Mouse (Mus musculus) neutrophil, adult 5-6 weeks (primary cell): ENCODE measurements around the gene Shank2. TPM values are rescaled to one million over a fixed set of nuclear protein-coding genes. Genes with fewer than 3 reads are reported as not detected.

Experiments
- ATAC-seq: fragments of 151-379, 151-347 bp; 2 replicates; pipeline ENCODE4 v1.8.0; 2017; ENCODE audit warnings: mild to moderate bottlenecking, moderate TSS enrichment; ENCODE audit not compliant: insufficient number of reproducible peaks, poor library complexity, low FRiP score, severe bottlenecking; ENCODE audit errors: extremely low read depth
- total RNA-seq: library from RNA; stranded (forward); fragments of 200-1000 nt; gene quantifications from 2 replicates; pipeline ENCODE4 v1.2.3, GENCODE M21; 2017

Shank2 gene
- total RNA-seq, 1 experiment from 2014 or later, result not detected

- ATAC-seq, result no peak
Observed at GRCm38 (mm10) chr7:144143941-144144340, 142.2 kb downstream of the Shank2 start.

DNA sequence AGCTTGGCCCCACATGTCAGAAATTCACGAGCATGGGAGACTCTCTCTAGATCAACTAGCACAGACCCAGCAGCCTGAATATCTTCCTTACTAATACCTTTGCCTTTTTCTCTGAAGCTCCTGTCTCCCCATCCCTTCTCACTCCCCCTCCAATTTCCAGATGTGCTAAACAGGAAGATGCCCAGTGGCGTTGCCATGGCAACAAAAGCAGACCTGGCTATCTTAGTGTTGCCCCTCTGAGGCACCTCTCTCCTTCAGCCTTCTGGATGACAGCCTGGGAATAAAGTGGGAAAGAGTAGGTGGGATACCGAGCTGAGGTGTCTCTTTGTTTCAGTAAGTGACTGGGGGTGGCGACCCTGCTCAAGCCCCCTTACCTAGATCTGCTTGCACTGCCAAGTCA lies 146.4 kb downstream of the Shank2 start:
- ATAC-seq, result no peak

DNA sequence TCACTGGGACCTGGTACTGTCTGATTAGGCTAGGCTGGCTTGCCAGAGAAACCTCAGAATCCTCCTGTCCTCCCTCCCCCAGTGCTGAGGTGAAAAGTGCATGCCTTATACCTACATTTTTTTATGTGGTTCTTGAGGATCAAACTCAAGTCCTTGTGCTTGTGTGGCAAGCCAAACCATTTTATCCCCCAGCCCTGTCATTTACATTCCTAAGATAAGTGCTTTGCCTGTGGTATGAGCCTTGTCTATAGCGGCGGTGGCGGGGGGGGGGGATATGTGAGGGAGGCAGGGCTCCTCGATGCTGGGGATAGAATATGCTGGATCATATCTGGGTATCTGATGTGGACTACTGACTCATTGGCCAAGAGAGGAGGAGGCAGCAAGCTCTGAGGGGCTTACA lies 151.4 kb downstream of the Shank2 start:
- ATAC-seq, result no peak

- no peak for ATAC-seq
Observed at GRCm38 (mm10) chr7:144153682-144154081, 152.0 kb downstream of the Shank2 start.

GRCm38 (mm10) chr7:144157936-144158335 lies 156.2 kb downstream of the Shank2 start:
- ATAC-seq, result no peak

DNA sequence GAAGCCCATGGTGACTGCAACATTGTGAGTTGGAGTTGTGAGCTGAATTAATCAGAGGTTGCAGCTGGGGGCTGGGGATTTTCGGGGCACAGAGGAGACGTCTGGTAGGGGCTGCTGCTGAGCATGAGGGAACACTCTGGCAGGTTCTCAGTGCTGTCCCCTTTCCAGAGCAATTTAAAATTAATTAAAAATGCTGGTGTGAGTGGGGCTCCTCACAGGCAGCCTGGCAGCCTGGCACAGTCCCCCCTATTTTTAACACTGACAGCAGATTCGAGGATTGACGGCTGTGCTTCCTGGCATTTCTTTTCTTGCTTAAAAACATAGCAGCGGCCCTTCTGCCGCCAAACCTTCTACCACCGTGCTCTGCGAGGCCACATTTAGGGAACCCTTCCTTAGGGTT lies 157.8 kb downstream of the Shank2 start:
- ATAC-seq, result no peak

DNA sequence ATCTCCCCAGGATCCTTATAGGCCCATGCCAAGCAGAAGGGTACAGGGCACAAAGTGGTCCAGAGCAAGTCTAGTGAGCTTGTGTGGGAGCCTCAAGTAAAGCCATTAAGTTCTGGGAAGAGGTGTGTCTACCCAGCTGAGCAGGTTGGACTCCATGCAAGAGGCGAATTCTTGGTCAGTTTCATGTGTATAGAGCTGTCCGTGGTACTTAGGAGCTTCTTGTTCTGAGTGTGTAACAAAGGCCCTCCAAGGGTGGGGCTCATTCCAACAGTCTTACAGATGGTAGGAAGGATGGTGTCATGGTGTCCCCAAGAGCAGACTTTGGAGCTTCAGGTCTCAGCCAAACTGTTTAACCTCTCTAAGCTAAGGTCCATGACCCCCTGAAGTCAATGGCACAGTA lies 158.3 kb downstream of the Shank2 start:
- no peak for ATAC-seq

- ATAC-seq, result no peak
Observed at GRCm38 (mm10) chr7:144160646-144161249, 159.0 kb downstream of the Shank2 start.

- no peak for ATAC-seq
Observed at GRCm38 (mm10) chr7:144170272-144170671, 168.5 kb downstream of the Shank2 start.

DNA sequence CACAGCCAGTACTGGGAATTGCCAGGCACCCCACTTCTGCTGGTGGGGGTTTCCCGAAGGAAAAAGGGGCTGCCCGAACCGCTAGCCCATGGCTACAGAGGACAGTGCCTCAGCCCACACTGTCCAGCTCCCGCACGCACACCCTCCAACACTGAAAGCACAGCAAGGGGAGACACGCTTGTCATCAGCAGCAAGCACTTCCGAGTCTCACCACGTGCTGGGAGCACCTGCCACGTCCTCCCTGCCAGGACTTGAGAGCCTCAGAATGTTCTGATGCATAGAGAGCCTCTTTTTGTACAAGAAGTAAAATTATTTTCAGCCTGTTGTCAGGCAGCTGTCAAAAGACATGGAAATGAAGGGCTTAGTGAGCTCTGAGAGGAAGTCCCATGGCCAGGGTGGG lies 169.0 kb downstream of the Shank2 start:
- no peak for ATAC-seq

DNA sequence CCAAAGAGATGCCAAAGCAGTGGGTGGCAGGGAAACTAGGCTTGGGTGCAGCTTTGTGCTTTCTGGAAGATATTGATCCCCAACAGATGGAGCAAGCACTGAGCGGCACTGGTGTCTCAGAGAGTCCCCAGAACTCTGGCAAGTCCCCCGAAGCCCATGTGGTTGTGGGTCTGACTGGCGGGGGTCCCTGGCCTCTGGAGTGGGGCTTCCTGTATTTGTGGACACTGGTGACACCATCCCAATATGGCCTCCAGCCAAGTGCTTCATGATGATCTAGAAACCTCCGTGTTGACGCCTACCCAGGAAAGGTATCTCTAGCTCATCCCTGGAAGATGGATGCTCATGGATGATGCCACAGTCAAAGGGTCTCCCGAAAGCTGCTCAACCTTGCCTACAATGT lies 172.1 kb downstream of the Shank2 start:
- ATAC-seq, result no peak

DNA sequence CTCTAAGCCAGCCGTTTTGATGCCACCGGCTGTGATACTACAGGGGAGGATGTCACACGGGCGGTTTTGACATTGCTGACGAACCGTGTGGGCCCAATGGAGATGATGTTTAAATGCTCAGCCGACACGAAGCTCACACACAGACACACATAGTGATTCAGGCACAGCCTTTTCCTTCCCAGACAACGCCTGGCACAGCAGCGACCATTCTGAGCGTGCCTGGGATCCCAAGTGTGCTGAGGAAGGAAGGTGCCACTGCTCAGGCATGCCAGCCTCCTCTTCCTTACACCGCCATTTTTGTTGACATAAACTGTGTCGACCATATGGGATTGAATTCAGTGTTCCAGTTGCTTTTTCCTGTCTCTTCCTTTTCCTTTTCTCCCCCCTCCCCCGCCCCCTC lies 172.6 kb downstream of the Shank2 start:
- ATAC-seq, result no peak

GRCm38 (mm10) chr7:144175025-144175424 lies 173.3 kb downstream of the Shank2 start:
- no peak for ATAC-seq

- ATAC-seq, result no peak
Observed at GRCm38 (mm10) chr7:144175481-144176233, 173.9 kb downstream of the Shank2 start.

DNA sequence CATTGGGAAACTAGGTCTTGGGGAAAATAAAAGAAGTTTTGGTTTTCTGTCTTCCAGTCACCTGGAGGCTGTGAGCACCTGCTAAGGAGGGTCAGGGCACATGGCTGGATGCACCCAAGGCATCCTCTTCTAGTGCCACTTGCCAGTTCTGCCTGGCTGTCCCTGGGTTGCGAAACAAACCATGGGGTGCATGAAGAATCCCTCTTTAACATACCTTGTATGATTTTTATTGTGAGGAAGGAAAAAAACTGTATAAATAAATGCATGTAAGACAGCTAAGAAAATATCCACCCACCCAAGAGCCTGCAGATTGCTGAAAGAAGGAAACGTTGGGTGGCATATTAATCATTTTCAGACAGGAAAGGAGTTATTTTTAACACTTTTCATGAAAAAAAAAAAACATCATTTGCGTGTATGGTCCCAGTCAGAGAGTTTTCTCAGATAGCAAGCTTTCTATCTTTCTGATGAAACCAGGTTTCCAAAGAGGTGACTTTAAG lies 174.6 kb downstream of the Shank2 start:
- ATAC-seq, result no peak

- ATAC-seq, result no peak
Observed at GRCm38 (mm10) chr7:144179436-144179835, 177.7 kb downstream of the Shank2 start.

- 0 out of 2 replicates have a peak, but pooled peaks have one; percentile 16 for ATAC-seq
Observed at GRCm38 (mm10) chr7:144180885-144181284, 179.2 kb downstream of the Shank2 start.

GRCm38 (mm10) chr7:144187869-144188430 lies 186.2 kb downstream of the Shank2 start:
- ATAC-seq, result no peak

DNA sequence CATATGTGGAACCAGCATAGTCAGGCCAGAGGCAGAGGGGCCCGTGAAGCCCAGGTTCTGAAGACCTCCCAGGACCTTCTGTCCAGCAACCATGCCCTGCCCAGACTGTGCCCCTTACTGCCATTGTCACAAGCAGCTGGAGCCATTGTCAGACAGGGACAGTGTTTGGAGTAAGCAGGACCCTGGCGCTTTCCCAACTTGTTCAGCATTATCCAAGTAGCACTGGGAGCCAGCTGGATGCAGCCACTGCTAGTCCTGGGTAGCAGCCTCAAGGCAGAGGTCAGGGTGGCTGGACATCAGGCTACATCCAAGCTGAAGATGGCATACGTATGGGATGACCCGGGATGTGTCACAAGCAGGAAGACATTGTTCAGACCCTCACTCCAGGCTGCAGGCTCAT lies 187.7 kb downstream of the Shank2 start:
- no peak for ATAC-seq

- ATAC-seq, result no peak
Observed at GRCm38 (mm10) chr7:144198491-144198890, 196.8 kb downstream of the Shank2 start.
